Mouse (Mus musculus) stomach, postnatal 0 days (tissue): ENCODE data around the gene S100a2.

Experiments used
- CTCF ChIP-seq: IDR thresholded peaks from 2 replicates; pipeline ENCODE4 v1.5.1; 2016; ENCODE audit warnings: antibody characterized with exemption, low read depth, mild to moderate bottlenecking, moderate library complexity
- EP300 ChIP-seq: optimal IDR thresholded peaks from 2 replicates; pipeline ENCODE3; 2016; ENCODE audit warnings: antibody characterized with exemption

- TF ChIP-seq CTCF (no peak), EP300 (no peak)
Measured at GRCm38 (mm10) chr3:90600458-90601195, 10.6 kb downstream of the S100a2 start.
